Mouse (Mus musculus): ENCODE results near the gene Foxp2. TPM values are rescaled to one million over a fixed set of nuclear protein-coding genes. Genes with fewer than 3 reads are reported as not detected.

Gene Foxp2
- total and polyA plus RNA-seq, 3 experiments: 3.5 TPM; not detected in 2

GRCm38 (mm10) chr6:15242176-15242942, 341.2 kb downstream of the Foxp2 start:
- TF ChIP-seq POLR2AphosphoS5 (IDR thresholded peaks at IDR 0.05; ENCODE audit: insufficient replicate concordance, low read depth, low read length) (no peak), GATA2 (IDR thresholded peaks at IDR 0.05; ENCODE audit: borderline replicate concordance, low read depth, low read length) (no peak), TAL1 (conservative IDR thresholded peaks at IDR 0.05; ENCODE audit: low read depth, low read length) (no peak), CTCF (IDR thresholded peaks at IDR 0.05; ENCODE audit: low read depth, low read length) (no peak), GATA1 (IDR thresholded peaks at IDR 0.05; ENCODE audit: borderline replicate concordance, low read length) (no peak)
- Histone ChIP-seq H3K4me3 (ENCODE audit: low read depth, low read length) (no peak overlapping the region), H3K27me3 (ENCODE audit: insufficient read depth, low read length) (no peaks in the 10 kb centered on the region), H3K4me1 (ENCODE audit: insufficient read depth, low read depth, low read length) (no peaks in the 10 kb centered on the region), H3K9me3 (replicated peaks) (no peaks in the 10 kb centered on the region), H3K36me3 (replicated peaks) (no peaks in the 10 kb centered on the region)
- no peak for DNase-seq (ENCODE audit: low spot score)
- no peak for ATAC-seq (ENCODE audit: extremely low read depth, insufficient number of reproducible peaks, low FRiP score, poor library complexity, severe bottlenecking)

GRCm38 (mm10) chr6:15257393-15257792, 356.2 kb downstream of the Foxp2 start:
- no peaks in the 10 kb centered on the region for H3K4me1 ChIP-seq (ENCODE audit: insufficient read depth, low read depth, low read length)
- ATAC-seq (ENCODE audit: extremely low read depth, insufficient number of reproducible peaks, low FRiP score, poor library complexity, severe bottlenecking) (no peak), DNase-seq (ENCODE audit: low spot score) (no peak)
- no peaks in the 10 kb centered on the region for H3K36me3 ChIP-seq (replicated peaks)
- no peak overlapping the region for H3K4me3 ChIP-seq (ENCODE audit: low read depth, low read length)
- no peaks in the 10 kb centered on the region for H3K27me3 ChIP-seq (ENCODE audit: insufficient read depth, low read length)
- TF ChIP-seq GATA2 (IDR thresholded peaks at IDR 0.05; ENCODE audit: borderline replicate concordance, low read depth, low read length): no peak
- TF ChIP-seq TAL1 (conservative IDR thresholded peaks at IDR 0.05; ENCODE audit: low read depth, low read length): no peak
- no peak for TF ChIP-seq CTCF (IDR thresholded peaks at IDR 0.05; ENCODE audit: low read depth, low read length)
- TF ChIP-seq POLR2AphosphoS5 (IDR thresholded peaks at IDR 0.05; ENCODE audit: insufficient replicate concordance, low read depth, low read length): no peak
- TF ChIP-seq GATA1 (IDR thresholded peaks at IDR 0.05; ENCODE audit: borderline replicate concordance, low read length): no peak
- H3K9me3 ChIP-seq (replicated peaks): no peaks in the 10 kb centered on the region

- ATAC-seq (ENCODE audit: extremely low read depth, insufficient number of reproducible peaks, low FRiP score, poor library complexity, severe bottlenecking) (no peak), DNase-seq (ENCODE audit: low spot score) (no peak)
- Histone ChIP-seq H3K36me3 (replicated peaks) (no peaks in the 10 kb centered on the region), H3K9me3 (replicated peaks) (no peaks in the 10 kb centered on the region), H3K4me3 (ENCODE audit: low read depth, low read length) (no peak overlapping the region), H3K4me1 (ENCODE audit: insufficient read depth, low read depth, low read length) (no peaks in the 10 kb centered on the region), H3K27me3 (ENCODE audit: insufficient read depth, low read length) (no peaks in the 10 kb centered on the region)
- TF ChIP-seq POLR2AphosphoS5 (IDR thresholded peaks at IDR 0.05; ENCODE audit: insufficient replicate concordance, low read depth, low read length): no peak
- TF ChIP-seq TAL1 (conservative IDR thresholded peaks at IDR 0.05; ENCODE audit: low read depth, low read length): no peak
- TF ChIP-seq GATA2 (IDR thresholded peaks at IDR 0.05; ENCODE audit: borderline replicate concordance, low read depth, low read length): no peak
- TF ChIP-seq GATA1 (IDR thresholded peaks at IDR 0.05; ENCODE audit: borderline replicate concordance, low read length): no peak
- TF ChIP-seq CTCF (IDR thresholded peaks at IDR 0.05; ENCODE audit: low read depth, low read length): no peak
Measured at GRCm38 (mm10) chr6:15257893-15258292, 356.7 kb downstream of the Foxp2 start.

- DNase-seq (ENCODE audit: low spot score) (no peak), ATAC-seq (ENCODE audit: extremely low read depth, insufficient number of reproducible peaks, low FRiP score, poor library complexity, severe bottlenecking) (no peak)
- Histone ChIP-seq H3K27me3 (ENCODE audit: insufficient read depth, low read length) (no peaks in the 10 kb centered on the region), H3K9me3 (replicated peaks) (no peaks in the 10 kb centered on the region), H3K4me1 (ENCODE audit: insufficient read depth, low read depth, low read length) (no peaks in the 10 kb centered on the region), H3K4me3 (ENCODE audit: low read depth, low read length) (no peak overlapping the region), H3K36me3 (replicated peaks) (no peaks in the 10 kb centered on the region)
- TF ChIP-seq TAL1 (conservative IDR thresholded peaks at IDR 0.05; ENCODE audit: low read depth, low read length) (no peak), GATA2 (IDR thresholded peaks at IDR 0.05; ENCODE audit: borderline replicate concordance, low read depth, low read length) (no peak), CTCF (IDR thresholded peaks at IDR 0.05; ENCODE audit: low read depth, low read length) (no peak), POLR2AphosphoS5 (IDR thresholded peaks at IDR 0.05; ENCODE audit: insufficient replicate concordance, low read depth, low read length) (no peak), GATA1 (IDR thresholded peaks at IDR 0.05; ENCODE audit: borderline replicate concordance, low read length) (no peak)
Measured at GRCm38 (mm10) chr6:15268136-15268535, 367.0 kb downstream of the Foxp2 start.

- no peaks in the 10 kb centered on the region for H3K4me1 ChIP-seq (ENCODE audit: insufficient read depth, low read depth, low read length)
- TF ChIP-seq CTCF (IDR thresholded peaks at IDR 0.05; ENCODE audit: low read depth, low read length): no peak
- no peak for TF ChIP-seq TAL1 (conservative IDR thresholded peaks at IDR 0.05; ENCODE audit: low read depth, low read length)
- TF ChIP-seq POLR2AphosphoS5 (IDR thresholded peaks at IDR 0.05; ENCODE audit: insufficient replicate concordance, low read depth, low read length): no peak
- no peak for TF ChIP-seq GATA1 (IDR thresholded peaks at IDR 0.05; ENCODE audit: borderline replicate concordance, low read length)
- no peak for TF ChIP-seq GATA2 (IDR thresholded peaks at IDR 0.05; ENCODE audit: borderline replicate concordance, low read depth, low read length)
- no peak for ATAC-seq (ENCODE audit: extremely low read depth, insufficient number of reproducible peaks, low FRiP score, poor library complexity, severe bottlenecking)
- no peak overlapping the region for H3K4me3 ChIP-seq (ENCODE audit: low read depth, low read length)
- no peaks in the 10 kb centered on the region for H3K36me3 ChIP-seq (replicated peaks)
- DNase-seq (ENCODE audit: low spot score): no peak
- H3K9me3 ChIP-seq (replicated peaks): no peaks in the 10 kb centered on the region
- H3K27me3 ChIP-seq (ENCODE audit: insufficient read depth, low read length): no peaks in the 10 kb centered on the region
Measured at GRCm38 (mm10) chr6:15285213-15285612, 384.1 kb downstream of the Foxp2 start.

GRCm38 (mm10) chr6:15294081-15294480, 392.9 kb downstream of the Foxp2 start:
- Histone ChIP-seq H3K9me3 (replicated peaks) (no peaks in the 10 kb centered on the region), H3K4me3 (ENCODE audit: low read depth, low read length) (no peak overlapping the region), H3K27me3 (ENCODE audit: insufficient read depth, low read length) (no peaks in the 10 kb centered on the region), H3K36me3 (replicated peaks) (no peaks in the 10 kb centered on the region), H3K4me1 (ENCODE audit: insufficient read depth, low read depth, low read length) (peaks cover 2% of the 10 kb centered on the region)
- TF ChIP-seq GATA1 (IDR thresholded peaks at IDR 0.05; ENCODE audit: borderline replicate concordance, low read length): no peak
- DNase-seq (ENCODE audit: low spot score): no peak
- ATAC-seq (ENCODE audit: extremely low read depth, insufficient number of reproducible peaks, low FRiP score, poor library complexity, severe bottlenecking): no peak
